Mouse (Mus musculus) neural tube, embryonic 12.5 days (tissue): ENCODE data around the gene Gatad2a. TPM values are rescaled to one million over a fixed set of nuclear protein-coding genes. Genes with fewer than 3 reads are reported as not detected.

ENCODE experiments used
- ATAC-seq: fragments of 200-750 bp; cut with Nextera tagmentation; 2 replicates; pipeline ENCODE4 v1.8.0; 2017; ENCODE audit warnings: low read depth, mild to moderate bottlenecking, moderate TSS enrichment, moderate library complexity; ENCODE audit not compliant: low FRiP score
- H3K27ac ChIP-seq: fragments of 300-500 bp; sonication (generic); 2 replicates; pipeline ENCODE4 v1.5.1; 2016
- H3K27me3 ChIP-seq: fragments of 300-500 bp; sonication (generic); replicated peaks from 2 replicates; pipeline ENCODE4 v1.6.1; 2016; ENCODE audit warnings: mild to moderate bottlenecking
- H3K36me3 ChIP-seq: fragments of 300-500 bp; sonication (generic); 2 replicates; pipeline ENCODE4 v1.6.1; 2016; ENCODE audit warnings: mild to moderate bottlenecking
- H3K4me1 ChIP-seq: fragments of 300-500 bp; sonication (generic); 2 replicates; pipeline ENCODE4 v1.6.1; 2016
- H3K4me2 ChIP-seq: fragments of 300-500 bp; sonication (generic); replicated peaks from 2 replicates; pipeline ENCODE4 v1.6.1; 2016; ENCODE audit warnings: mild to moderate bottlenecking
- H3K4me3 ChIP-seq: fragments of 300-500 bp; sonication (generic); 2 replicates; pipeline ENCODE4 v1.5.1; 2016
- H3K9ac ChIP-seq: fragments of 300-500 bp; sonication (generic); 2 replicates; pipeline ENCODE4 v1.6.1; 2016; ENCODE audit warnings: mild to moderate bottlenecking
- H3K9me3 ChIP-seq: fragments of 300-500 bp; sonication (generic); 2 replicates; pipeline ENCODE4 v1.6.1; 2016; ENCODE audit warnings: mild to moderate bottlenecking
- WGBS: fragments of 180-500 bp; shearing (Covaris S2); methylation state at CpG from one replicate; pipeline ENCODE4 v1.1.7; 2016; 5-methylcytosine and 5-hydroxymethylcytosine counted together
- polyA plus RNA-seq: library from polyadenylated mRNA; unstranded; fragments of >200 nt; fragmentation: Nextera tagmentation; extraction: Ambion mirVana; gene quantifications from 2 replicates; pipeline ENCODE4 v1.2.1, GENCODE M21; 2016

Gatad2a gene
- 61.3 and 66.9 TPM in 2 replicates for polyA plus RNA-seq

- Histone ChIP-seq H3K4me3 (peak within 1 kb of the TSS; percentile 93), H3K4me1 (peaks cover 17% of the 10 kb centered on the region), H3K9me3 (no peaks in the 10 kb centered on the region), H3K27ac (peak within 1 kb of the TSS; percentile 86), H3K9ac (peak within 1 kb of the TSS; percentile 79), H3K36me3 (peaks cover 2% of the 10 kb centered on the region; the same call in 1 of the 2 replicates), H3K4me2 (peak within 1 kb of the TSS; percentile 88), H3K27me3 (no peaks in the 10 kb centered on the region)
- WGBS, result under 1% methylated on average over 87 of the region's 87 CpGs
- peak; percentile 100 for ATAC-seq
These were observed at the start of gene Gatad2a for GRCm38 (mm10) chr8:69995776-69996588. Gatad2a (minus strand) TSS chr8:69996384.

- Histone ChIP-seq H3K36me3 (peaks cover 7% of the 10 kb centered on the region; the same call in 1 of the 2 replicates), H3K4me2 (peak overlapping the region; percentile 95), H3K27me3 (no peaks in the 10 kb centered on the region), H3K4me1 (peaks cover 30% of the 10 kb centered on the region), H3K27ac (no peak overlapping the region), H3K9me3 (no peaks in the 10 kb centered on the region), H3K9ac (peak overlapping the region; percentile 89), H3K4me3 (peak overlapping the region; percentile 87; the same call in 1 of the 2 replicates)
- 93% methylated on average over 5 of the region's 5 CpGs for WGBS
- ATAC-seq, result no peak
These were observed 47.8 kb upstream of the Gatad2a start for GRCm38 (mm10) chr8:70043996-70044395.

GRCm38 (mm10) chr8:70042583-70043455 lies 46.6 kb upstream of the Gatad2a start, which contains the start of the genes Mau2 and Sugp1:
Mau2 (minus strand) TSS chr8:70042734.
Sugp1 (plus strand) TSS chr8:70042813.
- no peaks in the 10 kb centered on the region for H3K9me3 ChIP-seq
- H3K27ac ChIP-seq, result 0 out of 2 replicates have a peak within 1 kb of the TSS, but pooled peaks have one; percentile 0
- peaks cover 30% of the 10 kb centered on the region for H3K4me1 ChIP-seq
- WGBS, result under 1% methylated on average over 65 of the region's 65 CpGs
- 0 out of 2 replicates have a peak, but pooled peaks cover 3% of the 10 kb centered on the region for H3K36me3 ChIP-seq
- H3K4me2 ChIP-seq, result peak within 1 kb of the TSS; percentile 95
- H3K27me3 ChIP-seq, result no peaks in the 10 kb centered on the region
- H3K9ac ChIP-seq, result peak within 1 kb of the TSS; percentile 89
- H3K4me3 ChIP-seq, result peak within 1 kb of the TSS; percentile 87
- ATAC-seq, result peak; percentile 98

- Histone ChIP-seq H3K9me3 (no peaks in the 10 kb centered on the region), H3K9ac (peak overlapping the region; percentile 89), H3K27me3 (no peaks in the 10 kb centered on the region), H3K27ac (no peak overlapping the region), H3K4me1 (peaks cover 30% of the 10 kb centered on the region), H3K4me3 (peak overlapping the region; percentile 87), H3K4me2 (peak overlapping the region; percentile 95), H3K36me3 (0 out of 2 replicates have a peak, but pooled peaks cover 3% of the 10 kb centered on the region)
- WGBS, result under 1% methylated on average over 47 of the region's 47 CpGs
- peak; percentile 54 for ATAC-seq
These were observed 45.8 kb upstream of the Gatad2a start for GRCm38 (mm10) chr8:70041885-70042546.

- Histone ChIP-seq H3K27ac (no peak overlapping the region), H3K4me3 (no peak overlapping the region), H3K9me3 (no peaks in the 10 kb centered on the region), H3K9ac (no peak overlapping the region), H3K4me1 (peaks cover 22% of the 10 kb centered on the region), H3K4me2 (no peak overlapping the region), H3K27me3 (no peaks in the 10 kb centered on the region), H3K36me3 (peaks cover 5% of the 10 kb centered on the region; the same call in 1 of the 2 replicates)
- no peak for ATAC-seq
- WGBS, result 95% methylated on average over 1 of the region's 1 CpGs
These were observed 41.8 kb upstream of the Gatad2a start for GRCm38 (mm10) chr8:70037994-70038393.

- Histone ChIP-seq H3K4me1 (no peaks in the 10 kb centered on the region), H3K27me3 (no peaks in the 10 kb centered on the region), H3K36me3 (peaks cover 72% of the 10 kb centered on the region), H3K27ac (no peak overlapping the region), H3K9ac (no peak overlapping the region), H3K9me3 (no peaks in the 10 kb centered on the region), H3K4me3 (no peak overlapping the region), H3K4me2 (no peak overlapping the region)
- no peak for ATAC-seq
- WGBS, result 100% methylated on average over 1 of the region's 1 CpGs
These were observed 34.1 kb upstream of the Gatad2a start for GRCm38 (mm10) chr8:70030255-70030654.

- no peak overlapping the region for H3K27ac ChIP-seq
- H3K9ac ChIP-seq, result no peak overlapping the region
- H3K27me3 ChIP-seq, result no peaks in the 10 kb centered on the region
- H3K9me3 ChIP-seq, result no peaks in the 10 kb centered on the region
- WGBS, result 83% methylated on average over 2 of the region's 2 CpGs
- H3K4me2 ChIP-seq, result no peak overlapping the region
- H3K4me3 ChIP-seq, result no peak overlapping the region
- H3K4me1 ChIP-seq, result no peaks in the 10 kb centered on the region
- H3K36me3 ChIP-seq, result peaks cover 99% of the 10 kb centered on the region
- ATAC-seq, result no peak
These were observed 30.0 kb upstream of the Gatad2a start for GRCm38 (mm10) chr8:70026151-70026550.

GRCm38 (mm10) chr8:70023596-70023995 lies 27.4 kb upstream of the Gatad2a start:
- 66% methylated on average over 8 of the region's 8 CpGs for WGBS
- no peak overlapping the region for H3K27ac ChIP-seq
- H3K36me3 ChIP-seq, result peaks cover 99% of the 10 kb centered on the region
- no peaks in the 10 kb centered on the region for H3K4me1 ChIP-seq
- no peaks in the 10 kb centered on the region for H3K9me3 ChIP-seq
- no peak for ATAC-seq
- H3K4me2 ChIP-seq, result no peak overlapping the region
- H3K9ac ChIP-seq, result no peak overlapping the region
- no peak overlapping the region for H3K4me3 ChIP-seq
- no peaks in the 10 kb centered on the region for H3K27me3 ChIP-seq

- H3K27ac ChIP-seq, result no peak overlapping the region
- WGBS, result 65% methylated on average over 1 of the region's 1 CpGs
- H3K4me3 ChIP-seq, result no peak overlapping the region
- H3K4me1 ChIP-seq, result no peaks in the 10 kb centered on the region
- ATAC-seq, result no peak
- H3K9ac ChIP-seq, result no peak overlapping the region
- peaks cover 37% of the 10 kb centered on the region for H3K36me3 ChIP-seq
- no peaks in the 10 kb centered on the region for H3K9me3 ChIP-seq
- no peaks in the 10 kb centered on the region for H3K27me3 ChIP-seq
- H3K4me2 ChIP-seq, result no peak overlapping the region
These were observed 18.8 kb upstream of the Gatad2a start for GRCm38 (mm10) chr8:70015017-70015416.

- Histone ChIP-seq H3K4me3 (no peak overlapping the region), H3K27ac (no peak overlapping the region), H3K36me3 (peaks cover 15% of the 10 kb centered on the region), H3K9ac (no peak overlapping the region), H3K4me1 (no peaks in the 10 kb centered on the region), H3K27me3 (no peaks in the 10 kb centered on the region), H3K9me3 (no peaks in the 10 kb centered on the region), H3K4me2 (no peak overlapping the region)
- no peak for ATAC-seq
- 90% methylated on average over 1 of the region's 1 CpGs for WGBS
These were observed 16.6 kb upstream of the Gatad2a start for GRCm38 (mm10) chr8:70012763-70013162.

- Histone ChIP-seq H3K9me3 (no peaks in the 10 kb centered on the region), H3K4me1 (no peaks in the 10 kb centered on the region), H3K9ac (no peak overlapping the region), H3K36me3 (peaks cover 11% of the 10 kb centered on the region), H3K4me2 (no peak overlapping the region), H3K27ac (no peak overlapping the region), H3K27me3 (no peaks in the 10 kb centered on the region), H3K4me3 (no peak overlapping the region)
- no peak for ATAC-seq
- WGBS, result 82% methylated on average over 3 of the region's 3 CpGs
These were observed 16.2 kb upstream of the Gatad2a start for GRCm38 (mm10) chr8:70012350-70012749.
